Mouse (Mus musculus) layer of hippocampus, postnatal 10 days (tissue): ENCODE data around the gene Gm28490. TPM values are rescaled to one million over a fixed set of nuclear protein-coding genes. Genes with fewer than 3 reads are reported as not detected.
"Not testable (repeated sequence)": the region's sequence is repeated elsewhere in the genome, so short reads cannot be mapped to it uniquely, and the experiment has no call there.

Experiments used
- DNase-seq, 2 experiments: peaks; one replicate each; pipeline ENCODE4 v3.0.0; 2021; ENCODE audit warnings: low spot score in 2 of 2
- long read RNA-seq: library from polyadenylated mRNA; stranded (forward); transcript quantifications from one replicate; pipeline ENCODE4 v2.0.0, GENCODE M21; 2023
- total RNA-seq, 2 experiments: library from RNA; stranded (reverse); gene quantifications; 2 replicates each; pipeline ENCODE4 v1.2.3; 2021

Gm28490 gene
- total RNA-seq = not detected
- long read RNA-seq = 0 reads

- not testable (repeated sequence) for DNase-seq
Measured at GRCm38 (mm10) chrY:31634656-31635055, at the start of gene Gm28490. TSS of gene Gm28490 (minus strand) at chrY:31634756.
